Mouse (Mus musculus): ENCODE data around the gene Scamp2. TPM values are rescaled to one million over a fixed set of nuclear protein-coding genes. Genes with fewer than 3 reads are reported as not detected.

Gene Scamp2
- total RNA-seq, 2 experiments from 2014 or later: 42.9 to 48.5 TPM

- DNase-seq: no peak
Measured at GRCm38 (mm10) chr9:57628717-57629116, 68.0 kb downstream of the Scamp2 start.

- DNase-seq: peak; percentile 90
Measured at GRCm38 (mm10) chr9:57629118-57629874, 68.6 kb downstream of the Scamp2 start.

DNA sequence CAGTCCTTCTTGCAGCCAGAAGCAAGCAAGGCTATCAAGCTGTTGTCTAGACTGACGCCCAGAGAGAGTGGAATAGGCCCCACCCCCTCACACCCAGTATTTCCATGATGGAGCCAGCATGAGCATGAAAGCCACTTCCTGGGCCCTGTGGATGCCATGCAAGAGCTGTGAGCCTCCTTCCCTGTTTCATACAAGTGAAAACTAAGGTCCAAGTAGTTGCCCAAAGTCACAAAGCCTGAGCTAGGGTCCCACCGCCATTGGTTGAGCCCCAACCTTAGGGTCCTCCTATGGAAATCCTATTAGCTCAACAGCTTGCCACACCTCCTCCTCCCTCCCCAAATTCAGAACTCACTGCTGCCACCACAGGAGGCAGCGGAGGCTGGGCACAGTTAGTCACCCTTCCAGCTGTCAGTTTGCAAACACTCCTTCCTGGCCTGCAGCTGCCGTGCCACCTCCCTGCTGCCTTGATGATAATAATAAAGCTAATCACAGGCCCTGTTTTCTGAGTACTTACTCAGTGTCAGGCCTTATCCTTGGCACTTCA lies 72.8 kb downstream of the Scamp2 start:
- DNase-seq: no peak

- DNase-seq: no peak
Measured at GRCm38 (mm10) chr9:57637272-57637671, 76.5 kb downstream of the Scamp2 start.

GRCm38 (mm10) chr9:57637741-57638322 lies 77.1 kb downstream of the Scamp2 start:
- DNase-seq: peak; percentile 75

Other genes starting within 250 kb of the Scamp2 start
- 10 to 100 TPM; 13.9 to 21.9 TPM for gene Ppcdc, start 120.8 kb upstream of the Scamp2 start, total RNA-seq (2021)
- 10 to 100 TPM; 15.2 to 19.9 TPM for gene Scamp5, start 92.9 kb upstream of the Scamp2 start, total RNA-seq (2021)
- 1 to 10 TPM; 1.8 to 3.6 TPM for gene Rpp25, start 56.9 kb upstream of the Scamp2 start, total RNA-seq (2021)
- gene Cox5a, start 39.7 kb upstream of the Scamp2 start, total RNA-seq (2021): 1,000 to 10,000 TPM; 1,277 to 1,442 TPM
- gene Fam219b, start 23.4 kb upstream of the Scamp2 start, total RNA-seq (2021): 10 to 100 TPM; 19.6 to 23.4 TPM
- 10 to 100 TPM; 31.1 to 47.1 TPM for gene Mpi, start 8.2 kb upstream of the Scamp2 start, total RNA-seq (2021)
- 10 to 100 TPM in 1 of 2 experiments, 1 to 10 TPM in 1; 9.2 to 17.0 TPM for gene Ulk3, start 28.5 kb downstream of the Scamp2 start, total RNA-seq (2021)
- gene Cplx3, start 45.3 kb downstream of the Scamp2 start, total RNA-seq (2021): not detected
- gene Lman1l, start 59.8 kb downstream of the Scamp2 start, total RNA-seq (2021): not detected
- gene Csk, start 92.7 kb downstream of the Scamp2 start, total RNA-seq (2021): 10 to 100 TPM; 61.5 to 63.7 TPM
- 10 to 100 TPM; 14.5 to 36.5 TPM for gene Cyp1a2, start 122.8 kb downstream of the Scamp2 start, total RNA-seq (2021)
- gene Cyp1a1, start 127.0 kb downstream of the Scamp2 start, total RNA-seq (2021): under 1 TPM; 0.15 to 0.45 TPM
- gene Edc3, start 147.6 kb downstream of the Scamp2 start, total RNA-seq (2021): 10 to 100 TPM; 11.7 to 12.0 TPM
- 10 to 100 TPM; 65.3 to 79.1 TPM for gene Clk3, start 204.9 kb downstream of the Scamp2 start, total RNA-seq (2021)